Mouse (Mus musculus): Measurements from ENCODE around the gene Wdr61. TPM values are rescaled to one million over a fixed set of nuclear protein-coding genes. Genes with fewer than 3 reads are reported as not detected.
"Not testable (repeated sequence)": the region's sequence is repeated elsewhere in the genome, so short reads cannot be mapped to it uniquely, and the experiment has no call there.

Gene Wdr61
- total RNA-seq, 2 experiments from 2014 or later = 23.5 to 28.5 TPM

DNA sequence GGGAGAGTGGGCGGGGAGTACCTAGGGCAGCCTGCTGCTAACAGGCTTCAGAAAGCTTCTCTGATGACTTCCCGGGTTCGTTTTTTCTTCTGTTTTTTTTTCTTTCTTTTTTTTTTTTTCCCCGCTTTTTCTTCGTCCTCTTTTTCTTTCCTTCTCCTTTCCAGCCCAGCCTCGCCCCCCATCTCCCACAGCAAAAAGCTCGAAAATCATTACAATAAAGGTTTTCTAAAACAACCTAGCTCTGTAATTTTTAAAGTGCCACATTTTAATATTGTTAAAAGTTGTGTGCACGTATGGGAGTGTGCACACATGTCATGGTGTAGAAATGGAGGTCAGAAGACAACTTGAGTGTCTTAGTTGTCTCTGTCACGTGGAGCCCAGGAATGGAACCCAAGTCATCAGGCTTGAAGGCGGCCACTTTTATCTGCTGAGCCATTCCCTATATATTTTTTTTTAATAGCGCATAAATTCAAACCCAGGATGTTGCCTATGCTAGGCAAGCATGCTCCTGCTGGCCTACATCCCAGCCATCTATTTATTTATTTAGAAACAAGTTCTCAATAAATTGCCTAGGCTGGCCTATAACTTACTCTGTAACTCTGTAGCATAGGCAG is 427 bp upstream of the Wdr61 start:
- ATAC-seq (replicated peaks; ENCODE audit: low FRiP score, poor library complexity, severe bottlenecking) = no peak

DNA sequence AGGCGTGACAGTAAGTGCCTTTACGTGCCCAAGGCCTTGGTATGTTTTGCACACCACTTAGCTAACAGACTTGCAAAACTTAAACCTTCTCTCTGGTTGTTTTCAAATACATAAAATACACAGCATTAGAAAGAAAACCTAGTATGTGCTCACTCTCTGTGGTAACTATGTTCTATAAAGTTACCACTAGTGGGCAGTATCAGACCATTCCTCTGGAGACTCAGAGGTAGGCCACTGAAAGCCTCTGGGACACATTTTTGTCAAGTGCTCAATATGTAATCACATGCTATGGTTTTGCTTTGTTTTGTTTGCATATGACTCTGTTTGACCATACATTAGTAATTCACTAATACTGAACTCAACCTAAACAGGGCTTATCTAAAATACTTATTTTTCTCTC is 2.2 kb downstream of the Wdr61 start:
- peak; percentile 42; the same call in 1 of the 2 replicates for ATAC-seq (replicated peaks; ENCODE audit: low FRiP score, poor library complexity, severe bottlenecking)

- ATAC-seq (replicated peaks; ENCODE audit: low FRiP score, poor library complexity, severe bottlenecking) = no peak
Observed at GRCm38 (mm10) chr9:54726315-54726714, 8.0 kb downstream of the Wdr61 start.

DNA sequence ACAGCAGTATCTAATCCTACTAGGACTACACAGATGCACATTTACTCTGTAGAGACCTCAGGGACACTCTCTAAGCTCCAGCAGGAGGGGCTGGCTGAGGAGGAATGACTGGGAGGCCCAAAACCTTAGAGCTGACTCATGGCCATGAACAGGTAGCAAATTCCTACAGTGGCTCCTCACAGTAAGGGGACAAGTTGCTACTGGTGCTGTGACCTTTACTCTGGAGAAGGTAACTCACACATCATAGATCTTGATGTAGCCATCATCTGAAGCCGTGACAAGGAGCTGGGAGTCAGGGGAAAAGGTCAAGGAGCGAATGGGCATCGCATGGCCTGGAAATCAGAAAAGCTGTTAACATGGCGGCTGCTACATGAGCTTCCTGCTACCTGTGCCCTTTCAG is 11.7 kb downstream of the Wdr61 start:
- ATAC-seq (replicated peaks; ENCODE audit: low FRiP score, poor library complexity, severe bottlenecking) = no peak

- no peak for ATAC-seq (replicated peaks; ENCODE audit: low FRiP score, poor library complexity, severe bottlenecking)
Observed at GRCm38 (mm10) chr9:54722156-54722555, 12.2 kb downstream of the Wdr61 start.

DNA sequence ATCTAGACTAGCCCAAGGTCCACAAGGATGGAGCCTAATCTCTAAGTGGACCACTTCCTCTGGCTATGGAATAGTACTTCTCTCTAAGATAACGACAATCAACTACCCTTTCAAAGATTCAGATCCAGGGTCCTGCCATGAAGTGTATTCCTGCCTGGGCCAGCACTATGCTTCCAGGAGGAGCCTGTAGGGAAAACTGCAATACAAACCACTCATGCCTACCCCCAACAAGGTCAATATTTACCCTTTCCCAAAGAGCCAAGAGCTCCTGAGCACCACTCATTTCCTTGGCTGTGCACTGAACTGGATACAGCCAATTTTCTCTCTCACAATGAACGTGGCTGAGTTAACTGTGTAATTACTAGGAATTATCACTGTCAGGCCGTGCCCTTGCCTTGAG is 16.8 kb downstream of the Wdr61 start:
- no peak for ATAC-seq (replicated peaks; ENCODE audit: low FRiP score, poor library complexity, severe bottlenecking)

- ATAC-seq (replicated peaks; ENCODE audit: low FRiP score, poor library complexity, severe bottlenecking) = no peak
Observed at GRCm38 (mm10) chr9:54715776-54716175, 18.5 kb downstream of the Wdr61 start.

DNA sequence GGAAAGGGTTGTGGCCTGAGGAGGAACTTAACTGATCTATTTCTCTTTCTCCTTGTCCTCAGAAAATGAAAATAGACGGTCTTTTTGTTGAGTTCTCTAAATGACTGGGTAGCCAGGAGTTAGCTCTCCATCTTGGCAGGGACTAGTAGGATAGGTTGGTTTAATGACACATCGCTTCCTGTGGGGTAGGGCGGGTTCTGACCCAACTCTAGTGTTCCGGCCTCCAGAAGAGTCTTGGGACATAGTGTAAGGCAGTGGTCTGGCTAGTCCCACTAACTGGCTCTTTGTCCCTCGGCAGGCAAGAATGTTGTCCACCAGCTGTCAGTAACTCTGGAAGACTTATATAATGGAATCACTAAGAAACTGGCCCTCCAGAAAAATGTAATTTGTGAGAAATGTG is 26.2 kb downstream of the Wdr61 start:
- no peak for ATAC-seq (replicated peaks; ENCODE audit: low FRiP score, poor library complexity, severe bottlenecking)

GRCm38 (mm10) chr9:54707288-54707999 is 26.9 kb downstream of the Wdr61 start:
- no peak for ATAC-seq (replicated peaks; ENCODE audit: low FRiP score, poor library complexity, severe bottlenecking)

GRCm38 (mm10) chr9:54705561-54705960 is 28.8 kb downstream of the Wdr61 start:
- no peak for ATAC-seq (replicated peaks; ENCODE audit: low FRiP score, poor library complexity, severe bottlenecking)

GRCm38 (mm10) chr9:54704361-54704760 is 30.0 kb downstream of the Wdr61 start:
- ATAC-seq (replicated peaks; ENCODE audit: low FRiP score, poor library complexity, severe bottlenecking) = peak; percentile 72

- no peak for ATAC-seq (replicated peaks; ENCODE audit: low FRiP score, poor library complexity, severe bottlenecking)
Observed at GRCm38 (mm10) chr9:54702581-54702980, 31.7 kb downstream of the Wdr61 start.

DNA sequence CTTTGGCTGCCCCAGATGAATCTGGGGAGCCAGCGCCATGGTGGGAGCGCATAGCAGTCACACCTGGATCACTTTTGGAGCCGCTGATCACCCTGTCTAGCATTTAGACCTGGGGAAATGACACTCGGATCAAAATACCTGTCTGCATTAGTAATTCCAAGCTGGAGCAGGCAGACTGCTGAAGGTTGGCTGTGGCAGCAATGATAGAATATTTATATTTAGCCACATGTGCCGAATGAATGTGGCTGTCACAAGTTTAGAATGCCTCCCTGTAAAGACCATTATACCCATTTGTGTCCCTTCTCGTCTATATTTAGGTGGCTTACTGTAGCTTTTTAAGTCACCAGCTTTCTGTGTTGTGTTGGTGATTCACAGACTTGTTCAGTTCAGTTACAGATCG is 33.6 kb downstream of the Wdr61 start:
- ATAC-seq (replicated peaks; ENCODE audit: low FRiP score, poor library complexity, severe bottlenecking) = no peak

DNA sequence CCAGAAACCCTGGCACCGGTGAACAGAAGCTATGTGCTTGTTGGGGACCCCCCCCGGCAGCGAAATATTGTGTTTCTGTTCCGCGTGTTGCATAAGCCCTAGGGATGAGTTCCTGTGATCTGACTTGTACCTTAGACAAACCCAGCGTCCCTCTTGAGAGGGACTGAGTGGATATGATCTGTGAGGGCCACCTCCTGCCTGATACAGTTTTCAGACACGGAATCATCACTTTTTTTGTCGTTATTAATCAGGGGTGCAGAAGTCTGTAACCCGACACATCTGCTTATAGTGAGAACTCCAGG is 34.2 kb downstream of the Wdr61 start:
- no peak for ATAC-seq (replicated peaks; ENCODE audit: low FRiP score, poor library complexity, severe bottlenecking)

DNA sequence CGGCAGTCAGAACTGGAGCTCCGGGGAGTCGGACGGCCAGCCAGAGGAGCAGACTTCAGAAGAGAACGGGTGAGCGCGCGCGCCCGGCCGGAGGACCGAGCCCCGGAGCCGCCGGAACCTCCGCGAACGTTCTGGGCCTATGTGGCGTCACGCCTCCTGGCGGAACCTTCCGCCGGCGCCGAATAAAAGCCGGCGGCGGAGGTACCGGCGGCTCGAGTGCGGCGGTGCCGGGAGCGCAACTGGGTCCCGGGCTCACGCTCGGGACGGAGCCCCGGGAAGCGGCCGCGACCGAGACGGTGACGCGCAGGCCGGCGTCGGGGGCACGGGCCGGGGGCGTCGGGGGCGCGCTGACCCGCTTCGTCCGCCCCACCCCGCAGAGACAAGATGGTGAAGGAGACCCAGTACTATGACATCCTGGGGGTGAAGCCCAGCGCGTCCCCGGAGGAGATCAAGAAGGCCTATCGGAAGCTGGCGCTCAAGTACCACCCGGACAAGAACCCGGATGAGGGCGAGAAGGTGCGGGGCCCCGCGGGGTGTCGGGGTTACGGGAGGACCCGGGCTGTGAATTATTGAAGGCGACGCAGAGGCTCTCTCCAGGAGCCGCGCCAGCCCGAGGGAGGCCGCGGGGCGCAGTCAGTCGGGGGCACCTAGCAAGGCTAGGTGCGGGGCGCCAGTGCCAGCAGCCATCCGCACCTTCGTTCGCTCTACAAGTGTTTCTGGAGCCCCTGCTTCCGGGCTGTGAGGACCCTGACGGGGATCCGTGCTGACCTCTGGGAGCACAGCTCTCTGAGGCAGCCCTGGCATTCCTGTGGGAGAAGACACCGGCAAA is 34.8 kb downstream of the Wdr61 start:
- peak; percentile 47 for ATAC-seq (replicated peaks; ENCODE audit: low FRiP score, poor library complexity, severe bottlenecking)

GRCm38 (mm10) chr9:54699087-54699344 is 35.3 kb downstream of the Wdr61 start:
- peak; percentile 31; the same call in 1 of the 2 replicates for ATAC-seq (replicated peaks; ENCODE audit: low FRiP score, poor library complexity, severe bottlenecking)

GRCm38 (mm10) chr9:54698318-54699086 is 35.8 kb downstream of the Wdr61 start, which contains the start of gene Dnaja4:
Gene Dnaja4 (plus strand): TSS chr9:54698873.
- peak; percentile 85 for ATAC-seq (replicated peaks; ENCODE audit: low FRiP score, poor library complexity, severe bottlenecking)

GRCm38 (mm10) chr9:54691241-54691805 is 43.0 kb downstream of the Wdr61 start:
- peak; percentile 73 for ATAC-seq (replicated peaks; ENCODE audit: low FRiP score, poor library complexity, severe bottlenecking)

- not testable (repeated sequence) for ATAC-seq (replicated peaks; ENCODE audit: low FRiP score, poor library complexity, severe bottlenecking)
Observed at GRCm38 (mm10) chr9:54690697-54691096, 43.6 kb downstream of the Wdr61 start.

DNA sequence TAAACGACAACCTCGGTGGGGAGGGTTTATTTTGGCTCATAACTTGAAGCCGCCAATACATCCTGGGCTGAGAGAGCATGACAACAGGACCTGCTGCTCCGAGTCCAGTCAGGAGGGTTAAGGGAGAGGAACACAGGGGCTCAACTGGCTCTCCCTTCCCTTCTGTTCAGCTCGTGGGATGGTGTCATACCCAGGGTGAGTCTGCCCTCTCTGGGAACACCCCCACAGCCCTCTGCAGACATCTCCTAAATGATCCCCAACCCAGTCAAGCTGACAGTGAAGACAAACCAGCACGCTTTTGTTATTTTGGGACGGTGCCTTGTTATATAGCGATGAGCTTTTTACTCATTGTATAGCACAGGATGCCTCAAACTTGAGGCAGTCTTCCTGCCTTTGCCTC is 44.9 kb downstream of the Wdr61 start:
- no peak for ATAC-seq (replicated peaks; ENCODE audit: low FRiP score, poor library complexity, severe bottlenecking)
